Comparison of ENCODE assay signal across 19 mouse cellular contexts in genomic region chr5:141080896-141081295, GRCm38 (mm10).
DNase-seq lines count a peak whose midpoint lies in the region; ATAC-seq and TF ChIP-seq lines count a peak whose summit lies in the region.
"Had no signal": no experiment of that assay in that cellular context is flagged by ENCODE, and none has a peak within 500 bp of the region (broad histone marks: within the 10 kb centered on the region; RNA-seq: fewer than 3 reads in every experiment).

No protein-coding gene starts in this region.

- no peak for TF ChIP-seq CTCF in brain, embryonic 14.5 days (IDR thresholded peaks at IDR 0.05; ENCODE audit: borderline replicate concordance, extremely low read depth, insufficient read depth, insufficient read length)

- ATAC-seq in liver, embryonic 16.5 days (ENCODE audit: low read depth) = 0 out of 2 replicates have a peak, but pooled peaks have one; percentile 13
- no peak for ATAC-seq in liver, embryonic 11.5 days (replicated peaks; ENCODE audit: low FRiP score)
- ATAC-seq in monocyte, adult 5-6 weeks (replicated peaks; ENCODE audit: insufficient number of reproducible peaks, low FRiP score, low TSS enrichment, poor library complexity, severe bottlenecking) = peak; percentile 67
- ATAC-seq: activated CD4-positive, CD25-positive, alpha-beta regulatory T cell, adult 4 months; forebrain, embryonic 15.5 days; intestine, embryonic 15.5 days; midbrain, embryonic 16.5 days had no signal

- H3K9me3 ChIP-seq in liver, embryonic 16.5 days (replicated peaks; ENCODE audit: control insufficient read depth, low read length) = no peaks in the 10 kb centered on the region
- H3K9me3 ChIP-seq in liver, embryonic 11.5 days (ENCODE audit: control insufficient read depth, low read length) = no peaks in the 10 kb centered on the region
- no peaks in the 10 kb centered on the region for H3K9me3 ChIP-seq in embryonic facial prominence, embryonic 10.5 days
- H3K9me3 ChIP-seq: forebrain, embryonic 15.5 days; intestine, embryonic 15.5 days; limb, embryonic 15.5 days; neural tube, embryonic 12.5 days had no signal

- H3K4me1 ChIP-seq in liver, embryonic 16.5 days (ENCODE audit: control insufficient read depth, low read depth, low read length) = no peaks in the 10 kb centered on the region
- H3K4me1 ChIP-seq in liver, embryonic 11.5 days (replicated peaks; ENCODE audit: control insufficient read depth, insufficient read depth, low read length) = no peaks in the 10 kb centered on the region
- peaks cover 10% of the 10 kb centered on the region for H3K4me1 ChIP-seq in embryonic facial prominence, embryonic 10.5 days
- H3K4me1 ChIP-seq: intestine, embryonic 15.5 days; limb, embryonic 15.5 days; neural tube, embryonic 12.5 days had no signal

- H3K36me3 ChIP-seq in liver, embryonic 16.5 days (ENCODE audit: control insufficient read depth, insufficient read depth) = no peaks in the 10 kb centered on the region
- H3K36me3 ChIP-seq in liver, embryonic 11.5 days (ENCODE audit: control insufficient read depth, insufficient read depth, low read length) = no peaks in the 10 kb centered on the region
- H3K36me3 ChIP-seq in embryonic facial prominence, embryonic 10.5 days (replicated peaks) = no peaks in the 10 kb centered on the region
- H3K36me3 ChIP-seq: forebrain, embryonic 15.5 days; intestine, embryonic 15.5 days; limb, embryonic 15.5 days; neural tube, embryonic 12.5 days had no signal

- no peak overlapping the region for H3K9ac ChIP-seq in liver, embryonic 16.5 days (ENCODE audit: low read depth, low read length)
- H3K9ac ChIP-seq in liver, embryonic 11.5 days (ENCODE audit: low read depth, low read length) = no peak overlapping the region
- H3K9ac ChIP-seq: forebrain, embryonic 15.5 days; intestine, embryonic 15.5 days; limb, embryonic 15.5 days; neural tube, embryonic 12.5 days had no signal

- no peak for DNase-seq in liver, embryonic 11.5 days (ENCODE audit: low spot score)
- peak; percentile 40 to 43 for DNase-seq in B cell, adult 2 months
- DNase-seq in brain, embryonic 14.5 days (ENCODE audit: low read depth) = peak; percentile 12
- DNase-seq in adrenal gland, postnatal 4 days (ENCODE audit: low spot score in 2 of 2) = no peak
- DNase-seq in embryonic facial prominence, embryonic 10.5 days (ENCODE audit: low spot score) = no peak
- no peak for DNase-seq in embryo, embryonic 9.5 days (ENCODE audit: extremely low spot score)
- DNase-seq: adrenal gland, postnatal 36 days; cerebellum, adult 11-12 months; heart, adult 11 months; right cerebral cortex, postnatal 4 days; thymus, postnatal 25 days had no signal

- 37% methylated on average over 5 of the region's 5 CpGs for WGBS in liver, embryonic 16.5 days (ENCODE audit: insufficient replicate concordance)
- 61% methylated on average over 5 of the region's 5 CpGs for whole genome bisulfite sequencing in liver, embryonic 11.5 days
- 82% methylated on average over 5 of the region's 5 CpGs for WGBS in embryonic facial prominence, embryonic 10.5 days

- no peak overlapping the region for H3K4me3 ChIP-seq in liver, embryonic 16.5 days (ENCODE audit: low read depth, low read length)
- H3K4me3 ChIP-seq in liver, embryonic 11.5 days (ENCODE audit: low read depth, low read length) = no peak overlapping the region
- H3K4me3 ChIP-seq in embryonic facial prominence, embryonic 10.5 days = no peak overlapping the region
- H3K4me3 ChIP-seq: forebrain, embryonic 15.5 days; intestine, embryonic 15.5 days; limb, embryonic 15.5 days; neural tube, embryonic 12.5 days had no signal

- no peak for TF ChIP-seq POLR2A in brain, embryonic 14.5 days (IDR thresholded peaks at IDR 0.05; ENCODE audit: borderline replicate concordance, extremely low read depth, insufficient read depth, insufficient read length, poor library complexity, severe bottlenecking)

- no peak overlapping the region for H3K4me2 ChIP-seq in liver, embryonic 16.5 days (ENCODE audit: low read depth, low read length)
- no peak overlapping the region for H3K4me2 ChIP-seq in liver, embryonic 11.5 days
- H3K4me2 ChIP-seq: forebrain, embryonic 15.5 days; intestine, embryonic 15.5 days; limb, embryonic 15.5 days; neural tube, embryonic 12.5 days had no signal

- no peak overlapping the region for H3K27ac ChIP-seq in liver, embryonic 16.5 days (ENCODE audit: low read length)
- no peak overlapping the region for H3K27ac ChIP-seq in liver, embryonic 11.5 days (ENCODE audit: low read depth, low read length)
- H3K27ac ChIP-seq in embryonic facial prominence, embryonic 10.5 days (replicated peaks) = no peak overlapping the region
- H3K27ac ChIP-seq: forebrain, embryonic 15.5 days; intestine, embryonic 15.5 days; limb, embryonic 15.5 days; neural tube, embryonic 12.5 days had no signal

- H3K27me3 ChIP-seq in liver, embryonic 16.5 days (ENCODE audit: control insufficient read depth, insufficient read depth, low read depth, low read length) = no peaks in the 10 kb centered on the region
- no peaks in the 10 kb centered on the region for H3K27me3 ChIP-seq in liver, embryonic 11.5 days (replicated peaks; ENCODE audit: control insufficient read depth, insufficient read depth, low read length)
- no peaks in the 10 kb centered on the region for H3K27me3 ChIP-seq in embryonic facial prominence, embryonic 10.5 days (replicated peaks; ENCODE audit: low read depth, poor library complexity, severe bottlenecking)
- H3K27me3 ChIP-seq: forebrain, embryonic 15.5 days; intestine, embryonic 15.5 days; limb, embryonic 15.5 days; neural tube, embryonic 12.5 days had no signal

Comparison
In these comparisons a context has a peak if more than half of its experiments do, and no peak if none do; other contexts are left out.
1. DNase-seq: peak in B cell, adult 2 months (2 of 2) and brain, embryonic 14.5 days (single experiment); none in liver, embryonic 11.5 days (single experiment), adrenal gland, postnatal 4 days (0 of 2), embryonic facial prominence, embryonic 10.5 days (single experiment) and embryo, embryonic 9.5 days (single experiment).